Mouse (Mus musculus): ENCODE measurements at regions not wholly inside any gene's neighbourhood (a gene's known extent, or its start where the extent isn't known, plus 50 kb on each side); places are given as distances from the start of the nearest gene placed in this dataset.

GRCm38 (mm10) chr10:96783966-96784365 lies 167.2 kb downstream of the Btg1 start:
- no peak overlapping the region for H3K27ac ChIP-seq (ENCODE audit: insufficient read depth, low read depth, low read length)
- TF ChIP-seq POLR2A (IDR thresholded peaks at IDR 0.05; ENCODE audit: low read depth, low read length) (no peak), CTCF (IDR thresholded peaks at IDR 0.05; ENCODE audit: extremely low read depth, insufficient read length, insufficient replicate concordance, low read depth, low read length) (no peak)
- peaks cover 2% of the 10 kb centered on the region; the same call in 1 of the 2 replicates for H3K4me1 ChIP-seq (ENCODE audit: control insufficient read depth, insufficient read depth, insufficient read length, low read length)
- no peaks in the 10 kb centered on the region for H3K27me3 ChIP-seq (ENCODE audit: control insufficient read depth, insufficient read depth, low read length)
- 93% methylated on average over 5 of the region's 5 CpGs for WGBS
- no peak overlapping the region for H3K4me3 ChIP-seq (ENCODE audit: low read depth, low read length)
- no peaks in the 10 kb centered on the region for H3K36me3 ChIP-seq (ENCODE audit: control insufficient read depth, insufficient read depth, low read length)

- WGBS, result 53% methylated on average over 8 of the region's 8 CpGs
- H3K4me3 ChIP-seq (ENCODE audit: low read depth, low read length), result no peak overlapping the region
- H3K4me1 ChIP-seq (ENCODE audit: control insufficient read depth, insufficient read depth, insufficient read length, low read length), result peaks cover 2% of the 10 kb centered on the region; the same call in 1 of the 2 replicates
- H3K36me3 ChIP-seq (ENCODE audit: control insufficient read depth, insufficient read depth, low read length), result no peaks in the 10 kb centered on the region
- H3K27me3 ChIP-seq (ENCODE audit: control insufficient read depth, insufficient read depth, low read length), result no peaks in the 10 kb centered on the region
- H3K27ac ChIP-seq (ENCODE audit: insufficient read depth, low read depth, low read length), result no peak overlapping the region
- TF ChIP-seq POLR2A (IDR thresholded peaks at IDR 0.05; ENCODE audit: low read depth, low read length) (no peak), CTCF (IDR thresholded peaks at IDR 0.05; ENCODE audit: extremely low read depth, insufficient read length, insufficient replicate concordance, low read depth, low read length) (no peak)
Measured at GRCm38 (mm10) chr10:96786903-96787571, 170.2 kb downstream of the Btg1 start.

- no peak for TF ChIP-seq POLR2A (IDR thresholded peaks at IDR 0.05; ENCODE audit: low read depth, low read length)
- 81% methylated on average over 1 of the region's 1 CpGs for WGBS
Measured at GRCm38 (mm10) chr10:96787572-96787946, 170.8 kb downstream of the Btg1 start.

GRCm38 (mm10) chr10:96788352-96789016 lies 171.7 kb downstream of the Btg1 start:
- H3K27me3 ChIP-seq (ENCODE audit: control insufficient read depth, insufficient read depth, low read length), result no peaks in the 10 kb centered on the region
- peaks cover 2% of the 10 kb centered on the region; the same call in 1 of the 2 replicates for H3K4me1 ChIP-seq (ENCODE audit: control insufficient read depth, insufficient read depth, insufficient read length, low read length)
- no peaks in the 10 kb centered on the region for H3K36me3 ChIP-seq (ENCODE audit: control insufficient read depth, insufficient read depth, low read length)
- no peak overlapping the region for H3K4me3 ChIP-seq (ENCODE audit: low read depth, low read length)
- 60% methylated on average over 8 of the region's 8 CpGs for WGBS
- H3K27ac ChIP-seq (ENCODE audit: insufficient read depth, low read depth, low read length), result no peak overlapping the region
- no peak for TF ChIP-seq POLR2A (IDR thresholded peaks at IDR 0.05; ENCODE audit: low read depth, low read length)
- no peak for TF ChIP-seq CTCF (IDR thresholded peaks at IDR 0.05; ENCODE audit: extremely low read depth, insufficient read length, insufficient replicate concordance, low read depth, low read length)

More at GRCm38 (mm10) chr10:96787572-96787946, 170.8 kb downstream of the Btg1 start:
- peaks cover 2% of the 10 kb centered on the region; the same call in 1 of the 2 replicates for H3K4me1 ChIP-seq (ENCODE audit: control insufficient read depth, insufficient read depth, insufficient read length, low read length)
- no peaks in the 10 kb centered on the region for H3K27me3 ChIP-seq (ENCODE audit: control insufficient read depth, insufficient read depth, low read length)
- no peak overlapping the region for H3K4me3 ChIP-seq (ENCODE audit: low read depth, low read length)
- no peak overlapping the region for H3K27ac ChIP-seq (ENCODE audit: insufficient read depth, low read depth, low read length)
- no peaks in the 10 kb centered on the region for H3K36me3 ChIP-seq (ENCODE audit: control insufficient read depth, insufficient read depth, low read length)

- no peaks in the 10 kb centered on the region for H3K27me3 ChIP-seq (ENCODE audit: control insufficient read depth, insufficient read depth, low read length)
- TF ChIP-seq CTCF (IDR thresholded peaks at IDR 0.05; ENCODE audit: extremely low read depth, insufficient read length, insufficient replicate concordance, low read depth, low read length), result no peak
- TF ChIP-seq POLR2A (IDR thresholded peaks at IDR 0.05; ENCODE audit: low read depth, low read length), result no peak
- H3K4me3 ChIP-seq (ENCODE audit: low read depth, low read length), result no peak overlapping the region
- no peak overlapping the region for H3K27ac ChIP-seq (ENCODE audit: insufficient read depth, low read depth, low read length)
- peaks cover 8% of the 10 kb centered on the region; the same call in 1 of the 2 replicates for H3K4me1 ChIP-seq (ENCODE audit: control insufficient read depth, insufficient read depth, insufficient read length, low read length)
- no peaks in the 10 kb centered on the region for H3K36me3 ChIP-seq (ENCODE audit: control insufficient read depth, insufficient read depth, low read length)
- 25% methylated on average over 6 of the region's 6 CpGs for WGBS
Measured at GRCm38 (mm10) chr10:96797116-96797515, 180.3 kb downstream of the Btg1 start.

- 83% methylated on average over 3 of the region's 3 CpGs for WGBS
- TF ChIP-seq POLR2A (IDR thresholded peaks at IDR 0.05; ENCODE audit: low read depth, low read length), result no peak
- TF ChIP-seq CTCF (IDR thresholded peaks at IDR 0.05; ENCODE audit: extremely low read depth, insufficient read length, insufficient replicate concordance, low read depth, low read length), result no peak
- no peaks in the 10 kb centered on the region for H3K27me3 ChIP-seq (ENCODE audit: control insufficient read depth, insufficient read depth, low read length)
Measured at GRCm38 (mm10) chr10:96800801-96801200, 184.0 kb downstream of the Btg1 start.

GRCm38 (mm10) chr10:96804030-96804784 lies 187.4 kb downstream of the Btg1 start:
- Histone ChIP-seq H3K36me3 (ENCODE audit: control insufficient read depth, insufficient read depth, low read length) (no peaks in the 10 kb centered on the region), H3K4me3 (ENCODE audit: low read depth, low read length) (no peak overlapping the region), H3K27me3 (ENCODE audit: control insufficient read depth, insufficient read depth, low read length) (no peaks in the 10 kb centered on the region), H3K27ac (ENCODE audit: insufficient read depth, low read depth, low read length) (no peak overlapping the region), H3K4me1 (ENCODE audit: control insufficient read depth, insufficient read depth, insufficient read length, low read length) (peaks cover 3% of the 10 kb centered on the region; the same call in 1 of the 2 replicates)
- 24% methylated on average over 7 of the region's 7 CpGs for WGBS
- TF ChIP-seq CTCF (IDR thresholded peaks at IDR 0.05; ENCODE audit: extremely low read depth, insufficient read length, insufficient replicate concordance, low read depth, low read length) (no peak), POLR2A (IDR thresholded peaks at IDR 0.05; ENCODE audit: low read depth, low read length) (no peak)

More at GRCm38 (mm10) chr10:96800801-96801200, 184.0 kb downstream of the Btg1 start:
- Histone ChIP-seq H3K27ac (ENCODE audit: insufficient read depth, low read depth, low read length) (no peak overlapping the region), H3K36me3 (ENCODE audit: control insufficient read depth, insufficient read depth, low read length) (no peaks in the 10 kb centered on the region), H3K4me1 (ENCODE audit: control insufficient read depth, insufficient read depth, insufficient read length, low read length) (peaks cover 11% of the 10 kb centered on the region; the same call in 1 of the 2 replicates), H3K4me3 (ENCODE audit: low read depth, low read length) (no peak overlapping the region)
